Mouse (Mus musculus) heart, embryonic 14.5 days (tissue): ENCODE measurements around the gene Iqschfp. TPM values are rescaled to one million over a fixed set of nuclear protein-coding genes. Genes with fewer than 3 reads are reported as not detected.

ENCODE experiments used
- ATAC-seq: fragments of 200-750 bp; cut with Nextera tagmentation; 2 replicates; pipeline ENCODE4 v1.8.0; 2017; ENCODE audit warnings: low read depth, moderate TSS enrichment; ENCODE audit not compliant: insufficient number of reproducible peaks, insufficient read depth, low FRiP score
- H3K27ac ChIP-seq, 2 experiments: fragments of 200-500 bp in 1 of 2; fragments of 300-500 bp in 1 of 2; sonication (generic) in 1 of 2; replicated peaks in 1 of 2; 2 replicates each; pipeline ENCODE4 v1.5.1; 2012 to 2014; ENCODE audit warnings: low read depth in 2 of 2, low read length in 2 of 2, control low read depth in 1 of 2, mild to moderate bottlenecking in 1 of 2, mixed read lengths in 1 of 2; ENCODE audit not compliant: control insufficient read depth in 1 of 2, insufficient read depth in 1 of 2
- H3K27me3 ChIP-seq: fragments of 300-500 bp; sonication (generic); 2 replicates; pipeline ENCODE4 v1.6.1; 2014; ENCODE audit warnings: mild to moderate bottlenecking, low read length, control low read depth; ENCODE audit not compliant: control insufficient read depth, insufficient read depth
- H3K36me3 ChIP-seq: fragments of 300-500 bp; sonication (generic); 2 replicates; pipeline ENCODE4 v1.6.1; 2014; ENCODE audit warnings: mild to moderate bottlenecking, control low read depth, low read length, mixed read lengths; ENCODE audit not compliant: control insufficient read depth, insufficient read depth
- H3K4me1 ChIP-seq, 2 experiments: fragments of 200-500 bp in 1 of 2; fragments of 300-500 bp in 1 of 2; sonication (generic) in 1 of 2; 2 replicates each; pipeline ENCODE4 v1.6.1; 2012 to 2014; ENCODE audit warnings: low read length in 2 of 2, control low read depth in 1 of 2, mixed read lengths in 1 of 2; ENCODE audit not compliant: control insufficient read depth in 2 of 2, insufficient read depth in 2 of 2
- H3K4me2 ChIP-seq: fragments of 300-500 bp; sonication (generic); 2 replicates; pipeline ENCODE4 v1.6.1; 2014; ENCODE audit warnings: mild to moderate bottlenecking, low read length
- H3K4me3 ChIP-seq, 2 experiments: fragments of 200-500 bp in 1 of 2; fragments of 300-500 bp in 1 of 2; sonication (generic) in 1 of 2; 2 replicates each; pipeline ENCODE4 v1.5.1; 2012 to 2014; ENCODE audit warnings: low read length in 2 of 2, mild to moderate bottlenecking in 2 of 2, control low read depth in 1 of 2, low read depth in 1 of 2, moderate library complexity in 1 of 2; ENCODE audit not compliant: control insufficient read depth in 1 of 2, insufficient read depth in 1 of 2
- H3K9ac ChIP-seq: fragments of 300-500 bp; sonication (generic); 2 replicates; pipeline ENCODE4 v1.6.1; 2014; ENCODE audit warnings: mild to moderate bottlenecking, low read length
- H3K9me3 ChIP-seq: fragments of 300-500 bp; sonication (generic); 2 replicates; pipeline ENCODE4 v1.6.1; 2016; ENCODE audit warnings: low read length, control low read depth; ENCODE audit not compliant: control insufficient read depth
- WGBS: fragments of 180-500 bp; shearing (Covaris S2); extraction: QIAGEN DNeasy Blood & Tissue Kit; methylation state at CpG from one replicate; pipeline ENCODE4 v1.1.7; 2014; 5-methylcytosine and 5-hydroxymethylcytosine counted together
- polyA plus RNA-seq: library from polyadenylated mRNA; unstranded; fragments of >200 nt; fragmentation: Nextera tagmentation; extraction: Ambion mirVana; gene quantifications from 2 replicates; pipeline ENCODE4 v1.2.1, GENCODE M21; 2014

Gene Iqschfp
- polyA plus RNA-seq, 1 experiment from 2014 or later = not detected

DNA sequence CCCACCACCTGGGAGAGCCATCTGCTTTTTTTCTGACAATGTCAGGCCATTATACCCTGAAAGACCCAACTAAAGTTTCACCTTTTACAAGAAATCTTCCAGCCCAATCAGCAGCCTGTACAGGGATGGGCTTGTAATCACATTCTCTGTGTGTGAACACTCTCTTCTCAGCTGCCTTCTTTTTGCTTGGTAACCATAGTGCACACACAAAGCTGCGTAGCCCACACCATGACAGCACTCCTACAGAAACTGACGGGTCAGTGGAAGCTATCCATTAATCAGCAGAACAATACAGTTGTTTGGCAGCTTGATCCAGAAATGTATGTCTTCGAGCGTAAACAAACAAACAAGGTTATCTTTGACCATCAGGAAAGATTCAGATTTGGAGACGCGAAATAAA is 378.2 kb downstream of the Iqschfp start:
- Histone ChIP-seq H3K4me2 (no peak overlapping the region), H3K9me3 (no peaks in the 10 kb centered on the region), H3K27me3 (no peaks in the 10 kb centered on the region), H3K27ac (no peak overlapping the region), H3K36me3 (no peaks in the 10 kb centered on the region), H3K4me3 (no peak overlapping the region), H3K9ac (no peak overlapping the region), H3K4me1 (no peaks in the 10 kb centered on the region)
- WGBS = 88% methylated on average over 6 of the region's 6 CpGs
- ATAC-seq = no peak

DNA sequence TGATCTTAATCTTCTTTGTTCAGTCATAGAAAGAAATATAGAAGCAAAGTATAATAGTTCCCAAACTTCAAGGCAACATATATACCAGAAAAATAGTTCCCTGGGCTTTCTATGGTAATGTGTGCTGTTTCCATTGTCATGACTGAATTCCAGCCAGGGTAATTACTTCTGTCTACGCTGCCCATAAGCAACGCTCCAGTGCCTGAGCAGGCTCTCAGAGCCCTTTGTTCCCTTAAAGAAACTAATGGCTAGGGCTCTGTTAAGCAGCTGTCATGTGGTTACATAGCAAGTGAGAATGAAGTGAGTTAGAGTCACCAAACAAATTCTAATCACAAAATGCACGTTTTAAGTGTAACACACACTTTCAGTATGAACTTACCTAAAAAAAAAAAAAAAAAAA is 379.4 kb downstream of the Iqschfp start:
- no peak overlapping the region for H3K9ac ChIP-seq
- H3K4me2 ChIP-seq = no peak overlapping the region
- H3K27me3 ChIP-seq = no peaks in the 10 kb centered on the region
- ATAC-seq = no peak
- no peak overlapping the region for H3K4me3 ChIP-seq
- H3K4me1 ChIP-seq = no peaks in the 10 kb centered on the region
- no peaks in the 10 kb centered on the region for H3K9me3 ChIP-seq
- H3K36me3 ChIP-seq = no peaks in the 10 kb centered on the region
- no peak overlapping the region for H3K27ac ChIP-seq
- WGBS = 67% methylated on average over 3 of the region's 3 CpGs

DNA sequence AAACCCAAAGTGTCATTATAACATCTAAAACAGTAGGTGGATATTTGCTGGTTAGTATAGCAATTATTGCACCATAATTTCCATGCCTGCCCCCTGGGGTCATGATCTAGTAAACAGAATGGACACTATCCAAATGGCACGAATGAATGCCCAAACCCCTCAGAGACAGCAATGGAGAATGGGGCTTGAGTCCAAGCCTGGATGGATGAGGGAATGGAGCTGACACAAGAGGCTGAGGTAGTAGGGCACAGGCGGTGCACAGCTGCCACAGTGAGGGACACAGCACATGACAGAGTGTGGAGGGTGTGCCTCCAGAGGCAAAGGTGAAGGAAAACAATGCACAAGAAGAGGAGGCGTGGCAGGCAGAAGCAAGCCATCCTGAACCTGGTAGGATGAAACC is 379.8 kb downstream of the Iqschfp start:
- Histone ChIP-seq H3K27me3 (no peaks in the 10 kb centered on the region), H3K4me1 (no peaks in the 10 kb centered on the region), H3K27ac (no peak overlapping the region), H3K4me3 (no peak overlapping the region), H3K36me3 (no peaks in the 10 kb centered on the region), H3K9me3 (no peaks in the 10 kb centered on the region), H3K9ac (no peak overlapping the region), H3K4me2 (no peak overlapping the region)
- no peak for ATAC-seq
- WGBS = 89% methylated on average over 3 of the region's 3 CpGs

DNA sequence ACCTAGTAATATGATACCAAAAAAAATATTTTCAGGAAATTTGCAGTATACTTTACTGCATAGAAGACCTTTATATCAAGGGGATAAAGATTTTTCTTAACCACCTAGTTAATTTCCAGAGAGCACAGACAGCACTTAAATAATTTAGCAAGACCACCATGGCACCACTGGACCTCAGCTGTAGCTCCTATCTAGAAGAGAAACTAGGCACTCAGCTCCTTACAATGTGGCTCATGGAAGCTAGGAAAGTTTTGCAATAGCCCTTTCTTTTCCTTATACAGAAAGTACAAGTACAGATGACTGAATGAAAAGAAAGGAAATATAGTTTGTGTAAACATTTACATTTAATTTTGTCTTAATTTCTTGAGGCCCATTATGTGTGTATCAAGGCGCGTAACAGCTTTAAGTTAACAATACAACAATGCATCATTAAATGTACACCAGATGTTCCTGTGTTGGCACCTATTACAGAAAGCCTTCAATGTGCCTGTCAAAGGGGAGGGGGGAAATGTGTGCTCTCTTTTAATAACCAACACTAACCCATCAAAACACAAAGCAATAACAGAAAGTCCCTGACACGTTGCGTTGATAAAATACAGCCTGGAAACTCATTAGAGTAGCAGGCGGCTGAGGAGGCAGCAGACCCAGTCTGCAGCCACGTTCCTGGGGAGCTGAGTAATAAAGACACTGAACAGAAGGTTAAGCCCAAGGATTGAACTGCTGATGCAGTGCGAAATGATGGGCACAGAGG is 391.0 kb downstream of the Iqschfp start:
- Histone ChIP-seq H3K9me3 (no peaks in the 10 kb centered on the region), H3K4me2 (no peak overlapping the region), H3K4me1 (no peaks in the 10 kb centered on the region), H3K27me3 (no peaks in the 10 kb centered on the region), H3K27ac (no peak overlapping the region), H3K4me3 (no peak overlapping the region), H3K9ac (no peak overlapping the region), H3K36me3 (no peaks in the 10 kb centered on the region)
- WGBS = 67% methylated on average over 7 of the region's 7 CpGs
- no peak for ATAC-seq

DNA sequence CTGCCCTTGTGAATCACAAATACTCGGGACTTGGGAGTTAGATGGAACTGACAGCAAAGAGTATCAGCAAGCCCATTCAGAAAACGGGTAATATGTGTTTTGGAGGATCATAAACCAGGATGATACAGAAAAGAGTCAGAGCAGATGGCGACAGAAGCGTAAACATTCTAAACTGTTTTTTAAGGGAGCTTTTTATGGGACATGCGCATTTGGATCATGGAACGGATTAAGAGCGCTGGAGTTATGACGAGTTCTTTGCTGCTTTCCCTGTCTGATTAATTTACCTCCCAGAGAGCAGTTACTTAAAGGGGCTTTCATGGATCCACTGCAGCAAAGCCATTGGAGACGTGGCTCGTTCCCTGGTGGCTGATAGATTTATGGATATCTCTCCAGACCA is 391.6 kb downstream of the Iqschfp start:
- no peak overlapping the region for H3K27ac ChIP-seq
- no peak overlapping the region for H3K4me2 ChIP-seq
- H3K27me3 ChIP-seq = no peaks in the 10 kb centered on the region
- H3K9me3 ChIP-seq = no peaks in the 10 kb centered on the region
- WGBS = 74% methylated on average over 10 of the region's 10 CpGs
- no peak overlapping the region for H3K4me3 ChIP-seq
- no peak overlapping the region for H3K9ac ChIP-seq
- no peaks in the 10 kb centered on the region for H3K4me1 ChIP-seq
- no peaks in the 10 kb centered on the region for H3K36me3 ChIP-seq
- ATAC-seq = no peak

DNA sequence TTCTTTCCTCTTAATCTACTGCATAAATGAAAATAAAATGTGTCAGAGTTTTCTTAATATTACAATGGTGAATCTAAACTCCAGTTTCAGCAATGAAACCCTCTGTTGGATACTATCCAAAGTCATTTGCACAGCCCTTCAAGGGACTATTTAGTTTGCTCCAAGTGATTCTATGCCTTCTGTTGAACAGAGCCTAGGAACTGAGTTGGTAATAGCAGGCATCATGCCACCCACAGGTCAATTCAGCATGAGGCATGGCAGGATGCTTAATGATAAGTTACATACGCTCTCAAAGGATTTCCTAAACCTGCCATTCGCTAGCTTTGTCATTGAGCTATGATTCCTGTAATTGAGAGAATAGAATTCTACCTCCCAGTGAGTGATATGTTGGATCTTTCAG is 392.5 kb downstream of the Iqschfp start:
- H3K27ac ChIP-seq = no peak overlapping the region
- no peaks in the 10 kb centered on the region for H3K36me3 ChIP-seq
- H3K9me3 ChIP-seq = no peaks in the 10 kb centered on the region
- WGBS = 79% methylated on average over 2 of the region's 2 CpGs
- H3K4me1 ChIP-seq = no peaks in the 10 kb centered on the region
- no peak overlapping the region for H3K4me2 ChIP-seq
- no peak for ATAC-seq
- no peak overlapping the region for H3K4me3 ChIP-seq
- H3K9ac ChIP-seq = no peak overlapping the region
- no peaks in the 10 kb centered on the region for H3K27me3 ChIP-seq

DNA sequence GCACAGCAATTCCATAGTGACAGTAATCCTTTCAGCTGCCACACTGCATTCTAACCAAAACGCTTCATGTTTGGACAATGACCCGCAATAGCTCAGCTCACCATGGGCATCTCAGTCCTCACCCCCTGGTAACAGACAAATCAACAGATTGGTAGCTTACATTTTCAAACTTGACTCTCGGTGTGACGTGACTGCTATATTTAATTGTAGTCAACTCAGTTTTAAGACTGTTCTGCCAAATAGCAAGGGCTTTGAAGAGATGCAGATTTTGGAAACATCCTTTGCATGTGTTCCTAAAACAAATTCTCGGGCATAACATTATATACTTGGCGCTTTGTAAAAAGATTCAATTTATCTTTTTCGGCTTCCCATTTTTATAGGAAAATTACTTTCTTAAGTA is 404.7 kb downstream of the Iqschfp start:
- Histone ChIP-seq H3K4me1 (no peaks in the 10 kb centered on the region), H3K27me3 (no peaks in the 10 kb centered on the region), H3K36me3 (no peaks in the 10 kb centered on the region), H3K4me3 (no peak overlapping the region), H3K4me2 (no peak overlapping the region), H3K9ac (no peak overlapping the region), H3K27ac (no peak overlapping the region), H3K9me3 (no peaks in the 10 kb centered on the region)
- 84% methylated on average over 7 of the region's 7 CpGs for WGBS
- no peak for ATAC-seq

DNA sequence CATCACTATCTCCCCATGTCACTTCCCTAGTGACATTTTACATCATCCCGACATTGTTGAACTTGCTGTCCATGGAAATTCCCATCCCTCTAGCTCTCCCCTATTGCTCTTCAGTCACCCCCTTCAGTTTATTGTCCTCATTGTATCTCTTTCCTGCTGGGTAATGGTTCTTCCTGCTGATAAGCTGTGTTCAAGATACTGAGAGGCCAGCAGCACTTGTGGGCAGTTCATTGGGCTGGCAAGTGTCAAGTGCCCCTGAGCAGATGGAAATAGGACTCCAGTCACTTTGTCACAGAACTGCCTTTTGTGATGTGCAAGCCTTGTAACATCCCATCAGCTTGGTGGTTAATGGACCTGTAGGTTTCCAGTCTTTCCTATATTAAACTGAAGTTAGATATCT is 413.6 kb downstream of the Iqschfp start:
- peak; percentile 50; the same call in 1 of the 2 replicates for ATAC-seq
- Histone ChIP-seq H3K4me3 (no peak overlapping the region), H3K36me3 (no peaks in the 10 kb centered on the region), H3K9me3 (no peaks in the 10 kb centered on the region), H3K27me3 (no peaks in the 10 kb centered on the region), H3K27ac (no peak overlapping the region), H3K9ac (no peak overlapping the region), H3K4me1 (peaks cover 0 to 3% of the 10 kb centered on the region in 2 experiments; a peak in 1 of 4 replicates), H3K4me2 (no peak overlapping the region; the same call in 1 of the 2 replicates)
- WGBS = 0% methylated on average over 1 of the region's 1 CpGs
